Mouse (Mus musculus) retina, postnatal 1 day (tissue): ENCODE results near the gene Ccl27a.

Source experiments
- DNase-seq: peaks from one replicate; pipeline ENCODE4 v3.0.0-alpha.2; 2012

Gene Ccl27a

DNA sequence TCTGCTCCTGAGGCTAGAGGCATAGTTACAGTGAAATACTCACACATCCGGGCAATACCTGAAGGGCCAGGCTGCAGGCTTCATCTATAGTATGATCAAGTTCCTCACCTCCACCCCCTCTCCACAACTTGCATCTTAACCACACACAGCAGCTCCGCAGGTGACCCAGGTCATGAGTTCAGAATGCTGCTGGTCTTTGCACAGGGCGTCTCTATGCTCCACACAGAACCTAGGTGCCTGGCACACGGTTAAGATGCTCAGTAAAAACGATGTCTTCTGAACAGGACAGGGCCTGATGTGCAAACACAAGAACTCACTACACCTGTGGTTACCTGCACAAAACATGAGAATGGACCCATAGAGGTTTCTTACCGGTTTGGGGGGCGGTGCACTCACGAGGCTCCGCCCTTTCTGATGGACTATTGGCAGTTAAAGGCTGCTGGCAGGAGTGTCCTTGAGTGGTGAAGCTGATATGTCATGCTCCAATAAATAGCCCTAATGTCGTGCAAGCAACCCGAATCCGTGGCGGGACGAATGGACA lies 19.2 kb downstream of the Ccl27a start, which contains the start of gene Galt:
Gene Galt (plus strand): TSS at position 432 of the 541 bp plus-strand sequence.
- DNase-seq, result no peak

DNA sequence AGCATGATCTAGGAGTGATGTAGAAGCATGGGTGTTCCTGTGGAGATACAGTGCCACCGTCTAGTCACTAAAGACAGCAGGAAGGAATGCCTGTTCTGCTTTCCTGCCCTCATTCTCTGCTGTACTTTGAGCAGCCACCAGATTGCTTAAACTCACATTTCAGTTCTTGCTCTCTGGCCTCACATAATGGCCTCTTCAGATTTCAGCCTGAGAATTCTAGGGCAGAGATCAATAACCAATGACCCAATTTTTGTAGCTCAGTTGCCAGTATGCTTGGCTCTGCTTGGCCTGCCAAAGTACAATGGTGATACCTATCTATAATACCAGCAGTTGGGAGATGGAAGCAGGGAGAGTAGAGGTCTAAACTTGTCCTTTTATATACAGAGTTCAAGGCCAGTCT lies 29.0 kb downstream of the Ccl27a start:
- DNase-seq, result no peak

DNA sequence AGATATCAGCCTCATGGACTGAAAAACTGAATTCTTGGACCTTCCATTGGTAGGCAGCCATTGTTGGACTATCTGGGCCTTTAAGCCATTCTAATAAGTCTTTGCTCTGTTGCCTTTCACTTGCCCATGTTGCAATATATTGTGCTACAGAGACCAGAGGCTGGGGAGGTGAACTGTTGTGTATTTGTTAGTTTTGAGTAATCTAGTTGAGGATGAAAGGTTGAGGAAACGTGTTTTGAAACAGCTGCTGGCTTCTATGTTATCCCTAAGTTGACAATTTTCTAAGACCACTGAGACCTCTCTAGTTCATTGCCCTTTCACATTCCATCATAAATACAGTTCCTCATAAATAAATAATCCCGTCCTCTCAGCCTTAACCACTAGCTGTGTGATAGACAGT lies 29.9 kb downstream of the Ccl27a start:
- no peak for DNase-seq

DNA sequence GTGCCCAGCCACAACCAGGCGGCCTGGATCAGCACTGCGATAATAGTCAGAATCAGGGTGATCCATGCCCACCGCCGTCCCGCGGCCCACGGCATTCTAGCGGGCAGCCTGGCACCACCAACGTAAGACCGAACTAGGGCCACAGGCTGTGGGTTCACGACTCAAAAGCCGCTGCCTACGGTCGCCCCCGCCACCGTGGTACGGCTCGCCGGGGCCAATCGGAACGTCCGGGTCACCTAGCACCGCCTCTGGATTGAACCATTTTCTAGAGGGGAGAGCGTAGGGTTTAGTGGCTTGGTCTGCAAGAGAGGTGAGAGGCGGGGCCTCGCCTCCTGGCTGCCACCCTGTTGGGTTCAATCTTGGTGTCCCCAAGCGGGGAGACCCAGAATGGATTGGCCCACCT lies 32.9 kb downstream of the Ccl27a start:
- DNase-seq, result peak; percentile 99

DNA sequence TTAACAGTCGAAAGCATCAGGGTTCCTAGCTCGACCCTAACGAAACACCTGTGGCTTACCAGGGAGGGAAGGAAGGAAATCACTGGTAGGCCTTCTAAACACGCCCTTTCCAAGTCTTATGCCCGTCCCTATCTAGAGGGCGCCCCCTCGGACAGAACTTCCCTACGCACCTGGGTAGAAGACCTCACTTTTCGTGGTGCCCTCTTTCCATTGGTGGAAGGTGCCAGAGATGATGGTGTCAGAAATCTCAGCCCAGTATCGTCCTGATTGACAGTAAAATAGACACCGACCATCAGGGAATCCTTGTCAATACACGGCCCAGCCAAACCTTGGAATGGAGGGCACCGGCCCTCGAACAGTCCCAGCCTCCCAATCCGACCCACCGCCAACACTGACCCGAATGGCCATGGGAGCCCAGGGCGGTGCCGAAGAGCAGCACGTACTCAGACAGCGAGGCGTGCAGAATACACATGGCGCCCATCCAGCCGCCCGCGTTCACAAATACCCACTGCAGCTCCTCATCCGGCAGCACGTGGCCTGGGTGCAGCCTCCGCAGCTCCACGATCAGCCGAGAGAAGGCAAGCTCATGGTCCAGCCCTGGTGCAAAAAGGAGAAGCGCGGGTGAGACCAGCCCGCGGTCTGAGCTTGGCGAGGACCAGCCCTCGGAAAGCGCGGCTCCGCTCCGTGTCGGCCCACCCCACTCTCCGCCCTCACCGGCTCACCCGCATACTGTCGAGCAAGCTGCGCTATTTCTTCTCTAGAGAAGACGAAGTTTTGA lies 33.5 kb downstream of the Ccl27a start:
- DNase-seq, result peak; percentile 24

DNA sequence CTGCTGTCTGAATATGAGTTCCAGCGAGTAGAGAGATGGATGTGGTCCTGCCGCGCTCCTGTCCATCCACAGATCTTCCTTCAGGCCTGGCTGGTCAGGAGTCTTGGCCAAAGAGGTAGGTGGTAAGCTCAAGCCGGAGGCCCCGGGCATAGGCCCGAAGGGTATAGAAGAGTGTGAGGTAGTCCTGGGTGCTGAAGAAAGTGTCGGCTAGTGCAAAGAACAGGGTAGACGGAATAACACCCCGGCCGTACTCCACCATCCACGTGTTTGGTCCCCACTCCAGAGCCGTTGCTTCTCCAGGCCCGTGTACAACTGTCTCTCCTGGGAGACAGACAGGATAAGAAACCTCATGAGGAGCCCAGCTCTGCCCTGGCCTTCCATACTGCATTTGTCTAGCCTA lies 34.8 kb downstream of the Ccl27a start:
- DNase-seq, result no peak

DNA sequence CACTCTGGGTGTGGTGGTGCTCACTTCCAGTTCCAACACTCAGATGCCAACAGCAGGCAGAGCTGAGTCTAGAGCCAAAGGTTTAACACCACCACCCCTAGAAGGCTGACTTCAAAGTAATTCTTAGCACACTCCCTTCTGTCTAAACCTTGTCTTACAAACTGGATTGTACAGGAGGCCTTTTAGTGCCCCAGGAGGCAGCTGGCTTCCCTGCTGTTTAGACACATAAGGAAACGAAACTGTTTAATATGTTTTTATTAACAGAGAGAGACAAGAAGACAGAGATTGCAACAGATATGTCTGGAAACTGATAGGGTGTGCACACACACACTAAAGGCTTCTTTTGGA lies 35.8 kb downstream of the Ccl27a start:
- no peak for DNase-seq

DNA sequence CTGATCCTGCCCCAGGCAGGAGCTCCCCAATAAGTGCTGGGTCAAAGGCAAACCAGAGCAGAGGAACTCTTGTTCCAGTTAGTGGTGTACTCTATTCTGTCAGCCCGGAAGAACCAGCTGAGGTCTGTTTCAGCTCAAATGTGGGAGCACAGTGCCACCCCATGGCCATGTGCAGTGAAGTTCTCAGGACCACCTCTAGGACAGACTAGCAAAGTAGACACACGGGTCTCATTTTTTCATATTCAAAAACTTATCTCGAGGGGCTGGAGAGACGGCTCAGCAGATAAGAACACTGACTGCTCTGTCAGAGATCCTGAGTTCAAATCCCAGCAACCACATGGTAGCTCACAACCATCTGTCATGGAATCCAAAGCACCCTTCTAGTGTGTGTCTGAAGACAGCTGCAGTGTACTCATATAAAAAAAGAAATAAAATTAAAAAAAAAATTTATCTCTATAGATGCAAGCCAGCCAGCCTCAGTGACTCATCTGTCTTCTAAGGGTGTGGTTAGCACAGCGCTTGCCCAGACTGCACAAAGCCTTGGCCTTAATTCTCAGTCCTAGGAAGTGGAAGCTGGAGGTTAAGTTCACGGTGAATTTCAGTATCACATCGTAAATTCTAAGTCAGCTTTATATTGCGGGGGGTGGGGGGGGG lies 36.3 kb downstream of the Ccl27a start:
- DNase-seq, result peak; percentile 86

DNA sequence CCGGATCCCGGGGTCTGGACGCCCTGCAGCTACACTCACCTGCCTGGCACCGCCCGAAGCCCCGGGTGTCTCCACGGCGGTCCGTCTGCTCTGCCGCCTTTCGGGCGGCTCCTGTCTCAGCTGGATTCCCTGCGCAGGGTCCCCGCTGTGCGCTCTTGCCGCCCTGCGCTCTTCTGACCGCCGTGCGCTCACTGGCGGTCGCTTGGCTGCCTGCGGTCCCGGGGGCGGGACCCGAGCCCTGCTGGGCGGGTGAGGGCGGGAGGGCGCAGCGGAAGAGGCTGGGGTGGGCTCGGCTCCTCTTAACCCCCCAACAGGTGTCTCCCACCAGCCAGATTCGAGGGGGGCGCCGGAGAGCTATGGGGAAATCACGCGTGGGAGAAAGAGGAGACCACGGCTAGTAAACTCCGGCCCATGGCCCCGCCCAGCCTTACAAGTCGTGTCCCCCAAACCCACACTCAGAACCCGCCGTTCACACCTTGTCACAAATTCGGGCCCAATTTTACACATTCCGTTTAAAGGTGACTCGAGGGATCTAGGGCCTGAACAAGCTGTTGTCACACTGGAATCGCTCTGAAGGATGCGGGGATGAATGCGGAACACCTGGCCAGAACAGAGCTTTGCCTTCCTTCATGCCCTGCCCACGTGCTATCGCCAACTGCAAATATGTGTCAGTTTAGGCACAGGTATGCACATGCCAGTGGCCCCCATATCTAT lies 42.8 kb downstream of the Ccl27a start, which contains the start of gene Arid3c:
Gene Arid3c (minus strand): TSS at position 91 of the 714 bp plus-strand sequence.
- peak; percentile 63 for DNase-seq

DNA sequence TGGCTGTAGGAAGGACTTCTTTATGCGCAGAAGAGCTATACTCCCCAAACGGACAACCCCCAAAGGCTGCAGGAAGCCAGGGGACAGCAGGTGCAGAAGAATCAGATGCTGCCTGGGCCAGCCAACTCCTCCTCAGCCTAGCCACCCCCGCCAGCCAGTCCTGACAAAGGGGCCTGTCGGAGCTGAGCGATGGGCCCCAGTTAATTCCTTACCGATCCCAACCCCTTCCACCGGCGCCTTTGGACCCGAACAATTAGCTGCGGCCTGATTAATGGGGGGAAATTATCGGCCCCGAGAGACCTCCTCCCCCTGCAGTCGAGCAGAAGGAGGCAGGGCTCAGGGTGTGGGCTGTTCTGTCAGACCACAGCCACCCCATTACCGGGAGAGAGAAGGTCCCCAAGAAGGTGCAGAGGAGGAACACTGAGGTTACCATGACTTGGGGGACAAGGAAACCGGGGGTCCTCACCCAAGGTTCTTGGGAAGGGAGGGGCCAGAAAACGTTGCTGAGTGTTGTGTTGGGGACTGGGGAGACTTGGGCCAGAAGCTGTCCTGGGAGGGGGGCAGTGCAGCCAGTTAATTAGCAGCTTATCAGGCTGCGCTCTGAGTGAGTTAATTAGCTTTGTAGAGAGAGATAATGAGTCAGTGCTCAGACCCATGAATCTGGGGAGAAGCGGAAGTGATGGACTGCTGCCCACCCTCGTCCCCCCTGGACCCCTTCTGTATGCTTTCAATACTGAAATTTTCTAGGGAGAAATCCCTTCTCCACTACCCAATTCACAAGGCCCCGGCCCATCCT lies 47.0 kb downstream of the Ccl27a start:
- DNase-seq, result peak; percentile 68

DNA sequence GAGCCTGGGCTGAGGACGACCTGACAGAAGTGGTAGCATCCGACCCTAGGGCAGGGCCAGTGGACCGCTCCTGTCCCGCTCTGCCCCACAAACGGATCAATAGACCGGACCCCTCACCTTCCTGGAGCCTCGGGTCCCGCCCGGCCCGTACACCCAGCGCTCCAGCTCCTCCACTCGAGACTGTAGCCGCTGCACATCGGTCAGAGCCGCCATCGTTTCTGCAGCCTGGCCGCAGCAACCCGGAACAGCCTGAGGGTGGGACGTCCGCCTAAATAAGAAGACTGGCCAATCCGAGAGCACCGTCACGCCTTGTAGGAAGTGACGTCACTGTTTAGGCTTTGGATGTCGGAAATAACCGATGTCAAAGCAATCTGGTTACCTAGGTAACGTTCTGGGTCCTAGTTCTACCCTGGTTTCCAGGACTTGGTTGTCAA lies 51.1 kb downstream of the Ccl27a start, which contains the start of gene Dctn3:
Gene Dctn3 (minus strand): TSS at position 253 of the 434 bp plus-strand sequence.
- DNase-seq, result peak; percentile 99
